Mouse (Mus musculus) limb, embryonic 14.5 days (tissue): ENCODE results near the gene Stat4. TPM values are rescaled to one million over a fixed set of nuclear protein-coding genes. Genes with fewer than 3 reads are reported as not detected.

ENCODE experiments used
- ATAC-seq: fragments of 200-750 bp; cut with Nextera tagmentation; 2 replicates; pipeline ENCODE4 v1.8.0; 2017; ENCODE audit warnings: low read depth, moderate number of reproducible peaks, moderate TSS enrichment; ENCODE audit not compliant: low FRiP score
- DNase-seq: peaks from one replicate; pipeline ENCODE4 v3.0.0-alpha.2; 2015; ENCODE audit warnings: low spot score
- H3K27ac ChIP-seq: fragments of 300-500 bp; sonication (generic); replicated peaks from 2 replicates; pipeline ENCODE4 v1.5.1; 2014; ENCODE audit warnings: low read depth, mild to moderate bottlenecking, low read length, moderate library complexity, mixed read lengths
- H3K27me3 ChIP-seq: fragments of 300-500 bp; sonication (generic); 2 replicates; pipeline ENCODE4 v1.6.1; 2014; ENCODE audit warnings: low read length, mixed read lengths; ENCODE audit not compliant: control insufficient read depth, insufficient read depth
- H3K36me3 ChIP-seq: fragments of 300-500 bp; sonication (generic); 2 replicates; pipeline ENCODE4 v1.6.1; 2014; ENCODE audit warnings: mild to moderate bottlenecking, low read length, moderate library complexity, mixed read lengths; ENCODE audit not compliant: control insufficient read depth, insufficient read depth
- H3K4me1 ChIP-seq: fragments of 300-500 bp; sonication (generic); 2 replicates; pipeline ENCODE4 v1.6.1; 2014; ENCODE audit warnings: antibody characterized with exemption, low read length, mixed read lengths; ENCODE audit not compliant: control insufficient read depth, insufficient read depth
- H3K4me2 ChIP-seq: fragments of 300-500 bp; sonication (generic); replicated peaks from 2 replicates; pipeline ENCODE4 v1.6.1; 2014; ENCODE audit warnings: low read depth, mild to moderate bottlenecking, low read length, moderate library complexity; ENCODE audit not compliant: severe bottlenecking
- H3K4me3 ChIP-seq: fragments of 300-500 bp; sonication (generic); replicated peaks from 2 replicates; pipeline ENCODE4 v1.5.1; 2014; ENCODE audit warnings: low read length
- H3K9ac ChIP-seq: fragments of 300-500 bp; sonication (generic); 2 replicates; pipeline ENCODE4 v1.6.1; 2014; ENCODE audit warnings: mild to moderate bottlenecking, low read depth, low read length, moderate library complexity; ENCODE audit not compliant: severe bottlenecking
- H3K9me3 ChIP-seq: fragments of 300-500 bp; sonication (generic); 2 replicates; pipeline ENCODE4 v1.6.1; 2016; ENCODE audit warnings: low read length; ENCODE audit not compliant: control insufficient read depth
- POLR2A ChIP-seq: fragments of 200-500 bp; IDR thresholded peaks from 2 replicates; pipeline ENCODE4 v1.8.0; 2012; ENCODE audit warnings: inconsistent platforms, mild to moderate bottlenecking, moderate library complexity, borderline replicate concordance; ENCODE audit not compliant: insufficient read depth, insufficient read length; ENCODE audit errors: extremely low read depth
- WGBS: fragments of 180-500 bp; shearing (Covaris S2); extraction: QIAGEN DNeasy Blood & Tissue Kit; methylation state at CpG from one replicate; pipeline ENCODE4 v1.1.7; 2014; 5-methylcytosine and 5-hydroxymethylcytosine counted together
- polyA plus RNA-seq, 2 experiments: library from polyadenylated mRNA; depleted of rRNA in 1 of 2; stranded (reverse) in 1 of 2; unstranded in 1 of 2; fragments of >200 nt; fragmentation: Nextera tagmentation in 1 of 2; extraction: Ambion mirVana in 1 of 2; gene quantifications; 2 replicates each; pipeline versions ENCODE4 v1.2.1 to v1.2.3; 2012 to 2014

Gene Stat4
- polyA plus RNA-seq, 2 experiments, result 0.44 to 0.51 TPM

- H3K36me3 ChIP-seq, result peaks cover 16% of the 10 kb centered on the region; the same call in 1 of the 2 replicates
- no peak overlapping the region for H3K27ac ChIP-seq
- no peak overlapping the region for H3K4me3 ChIP-seq
- peaks cover 12% of the 10 kb centered on the region; the same call in 1 of the 2 replicates for H3K4me1 ChIP-seq
- H3K27me3 ChIP-seq, result no peaks in the 10 kb centered on the region
- no peak for TF ChIP-seq POLR2A
- H3K4me2 ChIP-seq, result no peak overlapping the region
- ATAC-seq (no peak), DNase-seq (no peak)
- 68% methylated on average over 13 of the region's 13 CpGs for WGBS
- no peaks in the 10 kb centered on the region for H3K9me3 ChIP-seq
- no peak overlapping the region for H3K9ac ChIP-seq
Observed at GRCm38 (mm10) chr1:52152369-52152768, 165.4 kb downstream of the Stat4 start.

DNA sequence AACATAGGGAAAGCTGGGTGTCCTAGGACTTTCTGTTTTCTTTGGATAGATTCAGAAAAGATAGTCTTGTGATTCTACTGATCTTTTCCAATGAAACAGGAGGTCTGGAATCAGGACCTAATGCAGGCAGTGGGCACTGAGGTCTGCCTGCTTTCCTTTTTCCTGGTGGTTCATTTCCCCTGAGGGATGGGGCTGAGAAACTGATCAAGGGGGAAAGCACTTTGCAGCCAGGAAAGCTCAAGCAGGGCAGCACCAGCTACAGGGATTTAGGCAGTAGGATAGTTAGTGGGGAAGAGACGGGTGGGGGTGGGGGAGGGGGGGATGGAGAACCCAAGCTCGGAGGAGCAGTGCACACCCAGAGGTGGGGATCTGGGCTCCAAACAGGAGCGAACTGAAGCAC, 166.0 kb downstream of the Stat4 start:
- peaks cover 21% of the 10 kb centered on the region; the same call in 1 of the 2 replicates for H3K36me3 ChIP-seq
- no peak overlapping the region for H3K27ac ChIP-seq
- no peak overlapping the region for H3K4me2 ChIP-seq
- no peaks in the 10 kb centered on the region for H3K9me3 ChIP-seq
- no peak for DNase-seq
- WGBS, result 47% methylated on average over 3 of the region's 3 CpGs
- no peak for TF ChIP-seq POLR2A
- no peak overlapping the region for H3K9ac ChIP-seq
- no peaks in the 10 kb centered on the region for H3K27me3 ChIP-seq
- 0 out of 2 replicates have a peak, but pooled peaks cover 12% of the 10 kb centered on the region for H3K4me1 ChIP-seq
- H3K4me3 ChIP-seq, result no peak overlapping the region
- ATAC-seq, result no peak

- 96% methylated on average over 8 of the region's 8 CpGs for WGBS
- H3K27me3 ChIP-seq, result no peaks in the 10 kb centered on the region
- 0 out of 2 replicates have a peak, but pooled peaks cover 5% of the 10 kb centered on the region for H3K4me1 ChIP-seq
- ATAC-seq, result no peak
- no peak overlapping the region for H3K4me3 ChIP-seq
- no peak for DNase-seq
- H3K9ac ChIP-seq, result no peak overlapping the region
- no peak overlapping the region for H3K27ac ChIP-seq
- peaks cover 21% of the 10 kb centered on the region; the same call in 1 of the 2 replicates for H3K36me3 ChIP-seq
- no peak for TF ChIP-seq POLR2A
- H3K9me3 ChIP-seq, result no peaks in the 10 kb centered on the region
- H3K4me2 ChIP-seq, result no peak overlapping the region
Observed at GRCm38 (mm10) chr1:52154890-52155289, 167.9 kb downstream of the Stat4 start.

DNA sequence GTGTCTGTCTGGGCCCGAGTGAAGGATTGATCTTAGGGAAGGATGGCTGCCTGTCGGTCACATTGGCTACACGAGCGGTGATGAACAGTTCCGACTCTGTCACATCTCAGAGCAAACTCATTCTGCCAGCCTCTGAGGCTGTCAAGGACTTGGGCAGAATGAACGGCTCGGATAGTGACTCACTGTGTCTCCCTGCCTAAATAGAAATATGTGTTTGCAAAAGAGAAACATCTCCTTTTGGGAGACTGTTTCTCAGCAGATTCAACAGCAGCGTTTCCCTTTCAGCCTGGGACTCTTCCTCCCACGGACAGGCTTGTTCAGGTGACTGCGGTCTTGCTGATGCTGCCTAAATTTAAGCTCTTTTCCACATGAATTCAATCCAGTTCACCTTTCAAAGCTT, 169.4 kb downstream of the Stat4 start:
- no peak overlapping the region for H3K9ac ChIP-seq
- no peaks in the 10 kb centered on the region for H3K9me3 ChIP-seq
- H3K4me2 ChIP-seq, result no peak overlapping the region
- TF ChIP-seq POLR2A, result no peak
- ATAC-seq (no peak), DNase-seq (no peak)
- H3K4me1 ChIP-seq, result no peaks in the 10 kb centered on the region
- 89% methylated on average over 10 of the region's 10 CpGs for WGBS
- no peaks in the 10 kb centered on the region for H3K27me3 ChIP-seq
- H3K4me3 ChIP-seq, result no peak overlapping the region
- peaks cover 19% of the 10 kb centered on the region; the same call in 1 of the 2 replicates for H3K36me3 ChIP-seq
- no peak overlapping the region for H3K27ac ChIP-seq

Other genes starting within 250 kb of the Stat4 start
- gene Myo1b, start 71.1 kb upstream of the Stat4 start, polyA plus RNA-seq (2012; rRNA removed), result 47.8 and 53.5 TPM in 2 replicates
- gene Myo1b, start 71.1 kb upstream of the Stat4 start, polyA plus RNA-seq (2014; fragmentation: Nextera tagmentation; extraction: Ambion mirVana), result 107 and 113 TPM in 2 replicates
- gene Stat1, start 132.3 kb downstream of the Stat4 start, polyA plus RNA-seq (2012; rRNA removed), result 12.9 and 14.8 TPM in 2 replicates
- 20.6 and 25.6 TPM in 2 replicates for gene Stat1, start 132.3 kb downstream of the Stat4 start, polyA plus RNA-seq (2014; fragmentation: Nextera tagmentation; extraction: Ambion mirVana)
- 110 and 126 TPM in 2 replicates for gene Gls, start 246.1 kb downstream of the Stat4 start, polyA plus RNA-seq (2012; rRNA removed)
- 44.9 and 45.0 TPM in 2 replicates for gene Gls, start 246.1 kb downstream of the Stat4 start, polyA plus RNA-seq (2014; fragmentation: Nextera tagmentation; extraction: Ambion mirVana)